Mouse (Mus musculus) heart, embryonic 10.5 days (tissue): Measurements from ENCODE around the gene Nr5a2. TPM values are rescaled to one million over a fixed set of nuclear protein-coding genes. Genes with fewer than 3 reads are reported as not detected.

Experiments
- DNase-seq: peaks from one replicate; pipeline ENCODE4 v3.0.0-alpha.2; 2017; ENCODE audit warnings: low spot score
- H3K27ac ChIP-seq: fragments of 300-500 bp; sonication (generic); 2 replicates; pipeline ENCODE4 v1.5.1; 2016; ENCODE audit warnings: mild to moderate bottlenecking
- H3K27me3 ChIP-seq: fragments of 300-500 bp; sonication (generic); 2 replicates; pipeline ENCODE4 v1.6.1; 2016; ENCODE audit warnings: mild to moderate bottlenecking; ENCODE audit not compliant: poor library complexity, insufficient read depth, severe bottlenecking
- H3K36me3 ChIP-seq: fragments of 300-500 bp; sonication (generic); 2 replicates; pipeline ENCODE4 v1.6.1; 2016; ENCODE audit warnings: mild to moderate bottlenecking, moderate library complexity
- H3K4me1 ChIP-seq: fragments of 300-500 bp; sonication (generic); 2 replicates; pipeline ENCODE4 v1.6.1; 2016; ENCODE audit warnings: mild to moderate bottlenecking
- H3K4me3 ChIP-seq: fragments of 300-500 bp; sonication (generic); 2 replicates; pipeline ENCODE4 v1.5.1; 2016; ENCODE audit warnings: mild to moderate bottlenecking, moderate library complexity
- H3K9me3 ChIP-seq: fragments of 300-500 bp; sonication (generic); 2 replicates; pipeline ENCODE4 v1.6.1; 2016; ENCODE audit warnings: mild to moderate bottlenecking, moderate library complexity
- WGBS: fragments of 180-500 bp; shearing (Covaris S2); methylation state at CpG from one replicate; pipeline ENCODE4 v1.1.7; 2016; 5-methylcytosine and 5-hydroxymethylcytosine counted together
- polyA plus RNA-seq: library from polyadenylated mRNA; unstranded; fragments of >200 nt; fragmentation: Nextera tagmentation; extraction: Ambion mirVana; gene quantifications from 2 replicates; pipeline ENCODE4 v1.2.1, GENCODE M21; 2016

The Nr5a2 gene
- polyA plus RNA-seq, 1 experiment from 2014 or later: 1.6 TPM

DNA sequence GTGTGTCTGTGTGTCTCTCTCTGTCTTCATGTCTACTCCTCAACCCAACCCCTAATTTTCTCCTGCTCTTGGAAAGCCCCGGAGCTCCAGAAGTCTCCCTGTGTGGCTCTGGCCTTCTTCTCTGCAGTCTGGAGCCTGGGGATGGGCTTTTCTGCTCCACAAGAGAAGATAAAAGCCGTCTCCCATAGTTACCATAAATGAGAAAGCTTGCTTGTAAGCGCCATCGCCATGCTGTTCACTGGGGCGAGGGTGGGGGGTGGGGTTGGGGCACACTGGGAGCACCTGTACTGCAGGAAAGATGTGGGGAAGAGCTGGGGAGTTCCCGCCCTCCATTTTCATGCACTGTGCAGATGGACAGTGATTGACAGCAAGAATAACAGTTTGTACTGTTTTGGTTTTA lies 71.5 kb downstream of the Nr5a2 start:
- Histone ChIP-seq H3K4me3 (no peak overlapping the region), H3K27ac (no peak overlapping the region), H3K4me1 (no peaks in the 10 kb centered on the region), H3K27me3 (no peaks in the 10 kb centered on the region), H3K9me3 (no peaks in the 10 kb centered on the region), H3K36me3 (no peaks in the 10 kb centered on the region)
- 76% methylated on average over 6 of the region's 6 CpGs for WGBS
- no peak for DNase-seq

DNA sequence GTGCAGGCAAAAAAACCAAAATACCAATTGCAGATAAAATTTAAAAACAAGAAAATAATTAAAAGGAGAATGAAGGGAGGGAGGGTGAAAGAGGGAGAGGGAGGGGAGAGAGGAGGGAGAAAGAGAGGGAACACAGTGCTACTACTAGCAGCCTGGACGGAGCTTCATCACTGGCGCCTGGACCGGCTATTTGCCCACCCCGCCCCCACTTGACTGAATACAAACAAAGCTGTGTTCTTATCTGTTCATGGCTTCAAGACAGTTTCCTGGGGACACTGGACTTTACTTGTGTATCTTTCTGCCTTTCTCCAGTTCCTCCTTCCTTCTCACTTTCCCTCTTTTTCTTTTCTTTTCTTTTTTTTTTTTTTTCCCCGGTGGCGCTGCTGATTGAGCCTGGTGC lies 73.6 kb downstream of the Nr5a2 start:
- Histone ChIP-seq H3K4me3 (no peak overlapping the region), H3K27ac (no peak overlapping the region), H3K4me1 (no peaks in the 10 kb centered on the region), H3K27me3 (no peaks in the 10 kb centered on the region), H3K36me3 (no peaks in the 10 kb centered on the region), H3K9me3 (no peaks in the 10 kb centered on the region)
- no peak for DNase-seq
- WGBS: 37% methylated on average over 6 of the region's 6 CpGs

DNA sequence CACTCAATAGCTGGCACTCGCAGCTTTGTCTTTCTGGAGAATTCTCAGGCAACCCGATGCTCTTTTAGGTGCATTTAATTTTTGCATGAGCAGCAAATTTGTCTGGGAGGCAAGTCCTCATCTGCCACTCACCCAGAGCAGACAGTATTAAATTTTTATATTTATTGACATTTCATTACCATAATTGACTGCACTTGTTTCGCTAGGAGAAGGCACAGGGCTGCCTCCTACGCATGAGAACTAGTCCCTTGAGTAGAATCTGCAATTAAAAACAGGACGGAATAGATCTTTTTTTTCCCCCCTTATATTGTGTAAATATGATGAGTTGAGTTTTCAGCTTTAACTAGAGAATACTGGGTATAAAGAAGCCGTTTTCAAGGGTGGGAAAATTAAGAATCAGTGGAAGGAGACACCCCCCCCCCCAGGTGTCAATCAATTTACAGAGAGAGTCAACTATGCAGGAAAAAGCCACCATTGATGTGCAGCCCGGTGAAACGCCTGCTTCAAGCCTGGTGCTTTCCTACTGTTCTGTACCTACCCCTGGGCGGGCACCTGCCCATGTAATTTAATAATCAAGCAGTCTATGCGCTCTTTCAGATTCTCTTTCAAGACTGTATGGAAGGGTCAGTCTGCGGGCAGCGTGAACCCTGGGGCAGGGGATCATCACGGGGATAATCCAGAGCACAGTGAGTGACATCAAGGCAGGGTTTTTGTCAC lies 76.6 kb downstream of the Nr5a2 start:
- H3K4me3 ChIP-seq: no peak overlapping the region
- 82% methylated on average over 13 of the region's 13 CpGs for WGBS
- no peaks in the 10 kb centered on the region for H3K27me3 ChIP-seq
- no peak overlapping the region for H3K27ac ChIP-seq
- no peaks in the 10 kb centered on the region for H3K9me3 ChIP-seq
- no peaks in the 10 kb centered on the region for H3K4me1 ChIP-seq
- no peak for DNase-seq
- no peaks in the 10 kb centered on the region for H3K36me3 ChIP-seq

DNA sequence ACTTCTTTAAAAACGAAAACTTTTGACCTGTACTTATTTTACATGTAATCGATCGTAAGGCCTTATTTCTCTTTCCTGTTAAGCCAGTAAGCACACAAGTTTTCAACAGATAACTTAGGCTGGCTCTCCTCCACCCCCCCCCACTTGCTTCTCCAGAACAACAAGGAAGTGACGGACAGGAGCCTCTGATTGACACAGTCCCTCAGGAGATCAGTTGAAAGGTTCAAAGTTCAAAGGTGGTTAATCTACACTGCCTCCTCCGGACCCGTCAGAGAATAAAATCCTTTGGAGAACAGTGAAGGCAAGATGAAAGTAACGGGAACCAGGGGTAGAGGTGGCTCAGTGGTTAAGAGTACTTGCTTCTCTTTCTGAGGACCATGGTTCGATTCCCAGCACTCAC lies 80.0 kb downstream of the Nr5a2 start:
- H3K27me3 ChIP-seq: no peaks in the 10 kb centered on the region
- WGBS: 75% methylated on average over 8 of the region's 8 CpGs
- no peak for DNase-seq
- H3K9me3 ChIP-seq: no peaks in the 10 kb centered on the region
- no peaks in the 10 kb centered on the region for H3K36me3 ChIP-seq
- H3K4me1 ChIP-seq: no peaks in the 10 kb centered on the region
- H3K4me3 ChIP-seq: no peak overlapping the region
- H3K27ac ChIP-seq: no peak overlapping the region

DNA sequence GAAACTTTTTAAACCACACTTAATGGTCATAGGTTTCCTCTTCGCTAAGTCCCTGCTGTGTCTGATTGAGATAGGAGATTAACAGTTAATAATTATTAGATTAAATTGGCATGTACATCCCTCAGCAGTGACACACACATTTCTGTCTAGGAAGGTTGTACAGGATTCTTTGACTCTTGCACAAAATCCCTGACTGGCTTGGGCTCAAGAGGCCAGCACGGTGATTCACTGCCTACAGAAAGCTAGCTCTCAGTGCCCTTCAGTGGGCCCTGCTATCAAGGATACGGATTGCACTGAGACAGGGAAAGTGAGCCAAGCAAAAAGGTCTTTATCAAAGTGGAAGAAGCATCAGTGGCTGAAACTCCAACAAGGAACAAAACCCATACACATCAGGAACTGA lies 85.2 kb downstream of the Nr5a2 start:
- 82% methylated on average over 3 of the region's 3 CpGs for WGBS
- Histone ChIP-seq H3K4me1 (no peaks in the 10 kb centered on the region; the same call in 1 of the 2 replicates), H3K27me3 (no peaks in the 10 kb centered on the region), H3K9me3 (no peaks in the 10 kb centered on the region), H3K27ac (no peak overlapping the region), H3K36me3 (no peaks in the 10 kb centered on the region), H3K4me3 (no peak overlapping the region)
- no peak for DNase-seq

DNA sequence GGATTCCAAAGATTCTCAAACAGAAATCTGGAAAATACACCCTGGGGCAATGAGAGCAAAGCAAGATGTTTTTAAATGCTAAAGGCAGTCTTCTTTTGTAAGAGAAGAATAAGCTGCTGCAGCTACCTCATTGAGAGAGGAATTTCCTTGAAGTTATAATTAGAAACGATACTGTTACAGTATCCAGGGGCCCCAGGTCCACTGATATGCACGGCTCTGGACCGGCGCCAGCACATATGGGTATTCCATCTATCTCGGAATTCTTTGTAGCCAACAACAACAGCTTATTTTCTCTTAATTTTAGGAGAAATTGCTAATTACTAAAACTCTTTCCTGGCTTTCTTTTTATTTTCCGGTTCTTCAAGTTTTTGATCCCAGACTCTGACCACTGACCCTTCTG lies 91.3 kb downstream of the Nr5a2 start:
- Histone ChIP-seq H3K36me3 (no peaks in the 10 kb centered on the region), H3K4me1 (peaks cover 10% of the 10 kb centered on the region), H3K4me3 (no peak overlapping the region), H3K27ac (peak overlapping the region; percentile 64), H3K9me3 (no peaks in the 10 kb centered on the region), H3K27me3 (no peaks in the 10 kb centered on the region)
- DNase-seq: no peak
- 37% methylated on average over 6 of the region's 6 CpGs for WGBS

DNA sequence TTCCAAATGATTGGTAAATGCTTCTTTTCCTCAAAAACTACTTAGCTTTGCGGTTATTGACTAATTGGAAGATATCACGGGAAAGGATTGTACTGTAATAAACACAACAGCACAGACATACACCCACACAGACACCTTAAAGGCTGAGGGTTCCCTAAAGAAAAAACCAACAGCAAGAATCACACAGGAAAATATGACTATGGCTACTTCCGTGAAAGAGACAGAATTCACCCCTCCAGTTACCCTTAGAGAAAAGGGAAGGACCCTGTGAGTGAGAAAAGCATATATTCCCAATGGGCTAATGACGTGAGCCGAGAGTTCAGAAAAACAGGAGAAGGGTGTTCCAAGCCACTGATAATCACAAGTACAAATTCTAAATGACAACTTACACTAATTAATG lies 92.0 kb downstream of the Nr5a2 start:
- peak overlapping the region; percentile 64; the same call in 1 of the 2 replicates for H3K27ac ChIP-seq
- no peak overlapping the region for H3K4me3 ChIP-seq
- 86% methylated on average over 5 of the region's 5 CpGs for WGBS

DNA sequence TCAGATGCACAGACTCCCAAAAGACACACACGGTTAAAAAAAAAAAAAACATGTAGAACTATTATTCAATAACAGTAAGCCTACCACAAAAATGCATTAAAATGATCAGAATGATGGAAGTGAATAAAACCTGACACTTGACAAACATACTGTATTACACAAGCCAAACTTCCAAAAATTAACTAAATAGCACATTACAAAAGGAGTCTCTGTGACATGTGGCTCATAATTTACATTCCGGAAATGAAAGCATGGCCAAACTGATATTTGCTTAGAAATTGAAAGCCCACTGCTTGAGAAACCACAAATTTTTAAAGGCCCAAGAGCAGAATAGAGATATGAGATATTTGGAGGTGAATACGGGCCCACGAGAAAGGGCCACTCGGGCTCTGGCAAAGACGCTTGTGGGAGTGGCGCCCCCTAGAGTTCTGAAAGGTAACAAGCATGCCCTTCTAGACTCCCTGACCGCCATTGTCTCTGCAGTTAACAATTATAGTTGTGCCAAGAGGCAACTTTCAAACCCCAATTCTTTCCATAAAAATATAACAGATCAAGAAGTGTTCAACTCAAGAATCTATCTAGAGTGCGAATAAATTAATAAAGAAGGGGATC lies 93.7 kb downstream of the Nr5a2 start:
- H3K27ac ChIP-seq: no peak overlapping the region
- no peaks in the 10 kb centered on the region for H3K36me3 ChIP-seq
- DNase-seq: no peak
- no peaks in the 10 kb centered on the region for H3K27me3 ChIP-seq
- no peak overlapping the region for H3K4me3 ChIP-seq
- peaks cover 17% of the 10 kb centered on the region for H3K4me1 ChIP-seq
- no peaks in the 10 kb centered on the region for H3K9me3 ChIP-seq
- WGBS: 68% methylated on average over 9 of the region's 9 CpGs

More for the DNA sequence above, 92.0 kb downstream of the Nr5a2 start:
- H3K27me3 ChIP-seq: no peaks in the 10 kb centered on the region
- H3K36me3 ChIP-seq: no peaks in the 10 kb centered on the region
- DNase-seq: no peak
- peaks cover 13% of the 10 kb centered on the region for H3K4me1 ChIP-seq
- H3K9me3 ChIP-seq: no peaks in the 10 kb centered on the region

DNA sequence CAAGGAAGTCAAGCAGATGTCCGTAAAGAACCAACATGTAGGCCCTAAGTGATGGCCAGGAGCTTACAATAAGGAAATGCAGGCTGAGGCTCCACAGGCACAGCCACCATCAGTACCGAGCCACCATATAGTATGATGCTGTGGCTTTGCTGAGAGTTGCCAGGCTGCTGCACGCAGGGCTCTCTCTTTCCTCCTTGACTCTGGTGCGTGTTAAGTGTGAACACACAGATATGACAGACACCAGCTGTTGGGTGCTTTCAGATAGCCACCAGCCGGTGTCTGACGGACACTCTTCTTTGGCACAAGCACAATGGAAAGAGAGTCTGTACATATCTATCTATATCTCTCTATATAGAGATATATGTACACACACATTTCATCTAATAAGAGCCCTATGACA lies 97.0 kb downstream of the Nr5a2 start:
- Histone ChIP-seq H3K36me3 (no peaks in the 10 kb centered on the region), H3K9me3 (no peaks in the 10 kb centered on the region), H3K27me3 (no peaks in the 10 kb centered on the region), H3K4me1 (peaks cover 24% of the 10 kb centered on the region), H3K4me3 (no peak overlapping the region), H3K27ac (no peak overlapping the region)
- no peak for DNase-seq
- WGBS: 63% methylated on average over 6 of the region's 6 CpGs

DNA sequence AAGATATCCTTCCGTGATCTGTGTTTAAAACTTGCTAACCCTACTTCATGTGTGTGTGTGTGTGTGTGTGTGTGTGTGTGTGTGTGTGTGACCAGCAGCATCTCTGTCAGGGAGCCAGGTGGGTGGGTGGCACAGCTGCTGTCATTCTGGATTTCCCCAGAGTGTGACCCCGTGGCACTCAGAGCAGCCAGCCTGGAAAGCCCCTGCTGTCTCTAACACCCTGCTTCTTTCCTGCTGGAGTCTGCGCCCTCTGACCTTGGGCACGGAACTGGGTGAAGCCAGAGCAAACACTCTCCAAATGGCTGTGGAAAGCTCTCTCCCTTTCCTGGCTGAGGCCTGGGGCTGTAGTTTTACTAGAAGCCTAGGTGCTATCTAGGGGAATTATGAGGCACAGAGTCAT lies 100.8 kb downstream of the Nr5a2 start:
- DNase-seq: no peak
- Histone ChIP-seq H3K4me3 (no peak overlapping the region), H3K36me3 (no peaks in the 10 kb centered on the region), H3K27ac (no peak overlapping the region; the same call in 1 of the 2 replicates), H3K9me3 (no peaks in the 10 kb centered on the region), H3K4me1 (peaks cover 24% of the 10 kb centered on the region), H3K27me3 (no peaks in the 10 kb centered on the region)
- WGBS: 47% methylated on average over 4 of the region's 4 CpGs

DNA sequence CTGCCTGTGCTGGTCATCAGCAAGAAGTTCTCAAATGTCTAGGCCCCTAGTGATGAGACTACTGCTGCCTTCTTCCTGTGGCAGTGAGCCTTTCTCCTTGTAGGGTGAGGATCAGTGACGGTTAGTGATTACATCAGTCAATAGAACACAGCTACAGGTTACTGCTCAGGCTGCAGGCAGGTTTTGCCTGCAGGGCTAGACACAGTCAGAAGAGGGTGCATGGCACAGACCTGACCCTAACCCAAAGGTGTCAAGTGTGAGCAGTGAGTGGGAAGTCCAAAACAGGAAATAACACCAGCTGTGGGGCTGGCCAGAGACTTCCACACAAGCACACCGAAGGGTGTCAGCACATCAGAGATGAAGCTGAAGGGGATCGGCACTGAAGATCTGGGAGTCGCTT lies 101.5 kb downstream of the Nr5a2 start:
- H3K4me3 ChIP-seq: no peak overlapping the region
- peaks cover 24% of the 10 kb centered on the region for H3K4me1 ChIP-seq
- WGBS: 47% methylated on average over 4 of the region's 4 CpGs
- H3K27ac ChIP-seq: no peak overlapping the region
- no peaks in the 10 kb centered on the region for H3K27me3 ChIP-seq
- H3K9me3 ChIP-seq: no peaks in the 10 kb centered on the region
- H3K36me3 ChIP-seq: no peaks in the 10 kb centered on the region
- DNase-seq: no peak

DNA sequence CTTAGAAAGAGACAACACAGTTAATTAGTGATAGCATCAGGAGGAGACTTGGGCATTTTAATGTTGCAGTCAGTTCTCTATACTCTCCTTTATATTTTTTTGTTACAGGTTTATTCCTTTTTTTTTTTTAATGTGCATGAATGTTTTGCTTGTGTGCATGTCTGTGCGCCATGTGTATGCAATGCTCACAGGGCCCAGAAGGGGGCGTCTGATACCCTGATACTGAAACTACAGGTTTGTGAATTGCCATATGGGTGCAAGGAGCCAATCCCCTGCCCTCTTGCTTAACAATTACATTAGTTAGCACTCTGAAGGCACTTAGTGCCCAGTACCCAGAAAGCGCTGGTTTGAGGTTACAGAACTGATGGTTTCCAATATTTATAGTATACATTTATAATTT lies 104.1 kb downstream of the Nr5a2 start:
- no peak for DNase-seq
- H3K4me3 ChIP-seq: no peak overlapping the region
- 85% methylated on average over 3 of the region's 3 CpGs for WGBS
- H3K27ac ChIP-seq: no peak overlapping the region
- no peaks in the 10 kb centered on the region for H3K27me3 ChIP-seq
- H3K36me3 ChIP-seq: no peaks in the 10 kb centered on the region
- H3K9me3 ChIP-seq: no peaks in the 10 kb centered on the region
- H3K4me1 ChIP-seq: peaks cover 17% of the 10 kb centered on the region

DNA sequence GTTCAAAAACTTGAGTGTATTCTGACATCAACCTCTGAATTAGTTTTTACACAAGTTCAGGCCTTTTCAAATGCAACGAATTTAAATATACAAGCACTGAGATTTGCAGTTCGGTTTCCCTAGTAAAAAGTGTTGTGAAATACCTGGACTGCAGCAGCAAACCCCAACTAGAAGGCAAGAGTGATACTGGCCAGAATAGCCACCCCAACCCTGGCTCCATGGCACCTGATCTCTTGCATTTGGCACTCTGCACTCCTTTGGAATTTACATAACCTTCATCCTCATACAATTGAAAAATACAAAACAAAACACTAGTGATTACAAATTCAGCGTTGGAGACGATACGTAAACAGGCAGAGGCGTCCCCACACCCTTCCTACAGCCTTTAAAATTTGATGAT lies 111.5 kb downstream of the Nr5a2 start:
- Histone ChIP-seq H3K27ac (no peak overlapping the region), H3K36me3 (no peaks in the 10 kb centered on the region), H3K9me3 (no peaks in the 10 kb centered on the region), H3K27me3 (no peaks in the 10 kb centered on the region), H3K4me1 (peaks cover 4% of the 10 kb centered on the region; the same call in 1 of the 2 replicates), H3K4me3 (no peak overlapping the region)
- DNase-seq: no peak
- WGBS: 78% methylated on average over 6 of the region's 6 CpGs
